Mouse (Mus musculus): Measurements from ENCODE around the gene Tmem88.

GRCm38 (mm10) chr11:69382478-69383105 is 15.4 kb downstream of the Tmem88 start:
- no peak for TF ChIP-seq CTCF (IDR thresholded peaks at IDR 0.05; ENCODE audit: control insufficient read depth, insufficient read depth, insufficient read length)
- no peak for TF ChIP-seq MYOG (IDR thresholded peaks at IDR 0.05; ENCODE audit: control insufficient read depth, extremely low read depth, insufficient read length)
- TF ChIP-seq MAX (IDR thresholded peaks at IDR 0.05), result peak; percentile 24
- no peak for TF ChIP-seq CEBPB (IDR thresholded peaks at IDR 0.05; ENCODE audit: low read depth)
- no peak for TF ChIP-seq USF1 (IDR thresholded peaks at IDR 0.05; ENCODE audit: low read depth)
- TF ChIP-seq MYOD1 (IDR thresholded peaks at IDR 0.05; ENCODE audit: control insufficient read depth, insufficient read length, low read depth), result no peak
- TF ChIP-seq FOSL1 (IDR thresholded peaks at IDR 0.05; ENCODE audit: insufficient read depth, low read length, poor library complexity, severe bottlenecking), result no peak

All from C2C12 (cell line).